Mouse (Mus musculus): Measurements from ENCODE around the gene Myo1g. TPM values are rescaled to one million over a fixed set of nuclear protein-coding genes. Genes with fewer than 3 reads are reported as not detected.

The Myo1g gene
- polyA plus RNA-seq, 1 experiment, result 34.2 TPM

GRCm38 (mm10) chr11:6489691-6490503, 30.9 kb downstream of the Myo1g start:
- Histone ChIP-seq H3K4me3 (replicated peaks) (no peak overlapping the region), H3K9me3 (peaks cover 3% of the 10 kb centered on the region; the same call in 1 of the 2 replicates), H3K4me1 (peaks cover 44% of the 10 kb centered on the region), H3K36me3 (replicated peaks; ENCODE audit: low read length) (no peaks in the 10 kb centered on the region), H3K27me3 (replicated peaks) (peaks cover 1% of the 10 kb centered on the region)
- no peak for TF ChIP-seq GATA1 (IDR thresholded peaks at IDR 0.05; ENCODE audit: borderline replicate concordance, low read length)
- no peak for TF ChIP-seq FLI1 (IDR thresholded peaks at IDR 0.05; ENCODE audit: low read length)

- Histone ChIP-seq H3K27me3 (replicated peaks) (peaks cover 1% of the 10 kb centered on the region), H3K9me3 (peaks cover 3% of the 10 kb centered on the region; the same call in 1 of the 2 replicates), H3K4me3 (replicated peaks) (no peak overlapping the region), H3K36me3 (replicated peaks; ENCODE audit: low read length) (no peaks in the 10 kb centered on the region), H3K4me1 (peaks cover 50% of the 10 kb centered on the region)
- TF ChIP-seq FLI1 (IDR thresholded peaks at IDR 0.05; ENCODE audit: low read length) (no peak), GATA1 (IDR thresholded peaks at IDR 0.05; ENCODE audit: borderline replicate concordance, low read length) (no peak)
Measured at GRCm38 (mm10) chr11:6489257-6489656, 31.5 kb downstream of the Myo1g start.

GRCm38 (mm10) chr11:6488041-6488684, 32.6 kb downstream of the Myo1g start:
- Histone ChIP-seq H3K36me3 (replicated peaks; ENCODE audit: low read length) (no peaks in the 10 kb centered on the region), H3K4me1 (peaks cover 54% of the 10 kb centered on the region), H3K27me3 (replicated peaks) (no peaks in the 10 kb centered on the region), H3K9me3 (peaks cover 3% of the 10 kb centered on the region; the same call in 1 of the 2 replicates), H3K4me3 (replicated peaks) (no peak overlapping the region)
- TF ChIP-seq GATA1 (IDR thresholded peaks at IDR 0.05; ENCODE audit: borderline replicate concordance, low read length), result no peak
- no peak for TF ChIP-seq FLI1 (IDR thresholded peaks at IDR 0.05; ENCODE audit: low read length)

GRCm38 (mm10) chr11:6487496-6487895, 33.3 kb downstream of the Myo1g start:
- peaks cover 55% of the 10 kb centered on the region for H3K4me1 ChIP-seq
- H3K9me3 ChIP-seq, result peaks cover 3% of the 10 kb centered on the region; the same call in 1 of the 2 replicates
- H3K36me3 ChIP-seq (replicated peaks; ENCODE audit: low read length), result no peaks in the 10 kb centered on the region
- no peaks in the 10 kb centered on the region for H3K27me3 ChIP-seq (replicated peaks)
- no peak overlapping the region for H3K4me3 ChIP-seq (replicated peaks)
- TF ChIP-seq GATA1 (IDR thresholded peaks at IDR 0.05; ENCODE audit: borderline replicate concordance, low read length) (no peak), FLI1 (IDR thresholded peaks at IDR 0.05; ENCODE audit: low read length) (no peak)

GRCm38 (mm10) chr11:6486916-6487315, 33.8 kb downstream of the Myo1g start:
- no peaks in the 10 kb centered on the region for H3K9me3 ChIP-seq
- peaks cover 56% of the 10 kb centered on the region for H3K4me1 ChIP-seq
- no peak overlapping the region for H3K4me3 ChIP-seq (replicated peaks)
- no peaks in the 10 kb centered on the region for H3K27me3 ChIP-seq (replicated peaks)
- TF ChIP-seq GATA1 (IDR thresholded peaks at IDR 0.05; ENCODE audit: borderline replicate concordance, low read length) (no peak), FLI1 (IDR thresholded peaks at IDR 0.05; ENCODE audit: low read length) (no peak)
- H3K36me3 ChIP-seq (replicated peaks; ENCODE audit: low read length), result no peaks in the 10 kb centered on the region

GRCm38 (mm10) chr11:6484244-6484959, 36.4 kb downstream of the Myo1g start:
- H3K4me1 ChIP-seq, result peaks cover 66% of the 10 kb centered on the region
- TF ChIP-seq FLI1 (IDR thresholded peaks at IDR 0.05; ENCODE audit: low read length) (no peak), GATA1 (IDR thresholded peaks at IDR 0.05; ENCODE audit: borderline replicate concordance, low read length) (no peak)
- peaks cover 3% of the 10 kb centered on the region for H3K27me3 ChIP-seq (replicated peaks)
- H3K36me3 ChIP-seq (replicated peaks; ENCODE audit: low read length), result no peaks in the 10 kb centered on the region
- H3K9me3 ChIP-seq, result no peaks in the 10 kb centered on the region
- no peak overlapping the region for H3K4me3 ChIP-seq (replicated peaks)

- no peak for TF ChIP-seq GATA1 (IDR thresholded peaks at IDR 0.05; ENCODE audit: borderline replicate concordance, low read length)
- no peak for TF ChIP-seq FLI1 (IDR thresholded peaks at IDR 0.05; ENCODE audit: low read length)
- H3K36me3 ChIP-seq (replicated peaks; ENCODE audit: low read length), result no peaks in the 10 kb centered on the region
- H3K4me3 ChIP-seq (replicated peaks), result no peak overlapping the region
- H3K9me3 ChIP-seq, result no peaks in the 10 kb centered on the region
- peaks cover 3% of the 10 kb centered on the region for H3K27me3 ChIP-seq (replicated peaks)
- H3K4me1 ChIP-seq, result peaks cover 69% of the 10 kb centered on the region
Measured at GRCm38 (mm10) chr11:6483103-6483502, 37.7 kb downstream of the Myo1g start.

GRCm38 (mm10) chr11:6481669-6482185, 39.0 kb downstream of the Myo1g start:
- H3K36me3 ChIP-seq (replicated peaks; ENCODE audit: low read length), result no peaks in the 10 kb centered on the region
- H3K9me3 ChIP-seq, result no peaks in the 10 kb centered on the region
- H3K27me3 ChIP-seq (replicated peaks), result peaks cover 3% of the 10 kb centered on the region
- no peak overlapping the region for H3K4me3 ChIP-seq (replicated peaks)
- H3K4me1 ChIP-seq, result peaks cover 62% of the 10 kb centered on the region
- TF ChIP-seq FLI1 (IDR thresholded peaks at IDR 0.05; ENCODE audit: low read length), result no peak
- no peak for TF ChIP-seq GATA1 (IDR thresholded peaks at IDR 0.05; ENCODE audit: borderline replicate concordance, low read length)

GRCm38 (mm10) chr11:6480681-6481405, 39.9 kb downstream of the Myo1g start:
- H3K36me3 ChIP-seq (replicated peaks; ENCODE audit: low read length), result no peaks in the 10 kb centered on the region
- peaks cover 3% of the 10 kb centered on the region for H3K27me3 ChIP-seq (replicated peaks)
- H3K9me3 ChIP-seq, result no peaks in the 10 kb centered on the region
- TF ChIP-seq FLI1 (IDR thresholded peaks at IDR 0.05; ENCODE audit: low read length) (no peak), GATA1 (IDR thresholded peaks at IDR 0.05; ENCODE audit: borderline replicate concordance, low read length) (no peak)
- no peak overlapping the region for H3K4me3 ChIP-seq (replicated peaks)
- H3K4me1 ChIP-seq, result peaks cover 59% of the 10 kb centered on the region
